Mouse (Mus musculus): ENCODE measurements around the gene Nufip2. TPM values are rescaled to one million over a fixed set of nuclear protein-coding genes. Genes with fewer than 3 reads are reported as not detected.
A peak's percentile ranks its signal among the peaks of the same experiment; 100 is the strongest.

Gene Nufip2
- polyA plus RNA-seq, 1 experiment: 17.2 TPM

GRCm38 (mm10) chr11:77779240-77779639 lies 93.3 kb downstream of the Nufip2 start:
- Histone ChIP-seq H3K27ac (ENCODE audit: insufficient read depth, low read length) (no peak overlapping the region), H3K4me1 (ENCODE audit: control insufficient read depth, insufficient read depth, low read length) (peaks cover 14% of the 10 kb centered on the region), H3K4me3 (ENCODE audit: insufficient read depth, low read length) (no peak overlapping the region)
- no peak for TF ChIP-seq CTCF (IDR thresholded peaks at IDR 0.05; ENCODE audit: extremely low read depth, insufficient read depth, low read length)
- TF ChIP-seq POLR2A (IDR thresholded peaks at IDR 0.05; ENCODE audit: extremely low read depth, insufficient read depth, low read length): no peak

- H3K4me1 ChIP-seq (ENCODE audit: control insufficient read depth, insufficient read depth, low read length): peaks cover 20% of the 10 kb centered on the region
- no peak overlapping the region for H3K27ac ChIP-seq (ENCODE audit: insufficient read depth, low read length)
- H3K4me3 ChIP-seq (ENCODE audit: insufficient read depth, low read length): no peak overlapping the region
- no peak for TF ChIP-seq CTCF (IDR thresholded peaks at IDR 0.05; ENCODE audit: extremely low read depth, insufficient read depth, low read length)
- no peak for TF ChIP-seq POLR2A (IDR thresholded peaks at IDR 0.05; ENCODE audit: extremely low read depth, insufficient read depth, low read length)
Measured at GRCm38 (mm10) chr11:77781088-77781487, 95.1 kb downstream of the Nufip2 start.

GRCm38 (mm10) chr11:77782104-77782815 lies 96.3 kb downstream of the Nufip2 start:
- no peak overlapping the region for H3K27ac ChIP-seq (ENCODE audit: insufficient read depth, low read length)
- no peak for TF ChIP-seq CTCF (IDR thresholded peaks at IDR 0.05; ENCODE audit: extremely low read depth, insufficient read depth, low read length)

GRCm38 (mm10) chr11:77783211-77783746 lies 97.3 kb downstream of the Nufip2 start:
- TF ChIP-seq CTCF (IDR thresholded peaks at IDR 0.05; ENCODE audit: extremely low read depth, insufficient read depth, low read length): no peak
- TF ChIP-seq POLR2A (IDR thresholded peaks at IDR 0.05; ENCODE audit: extremely low read depth, insufficient read depth, low read length): no peak
- H3K4me1 ChIP-seq (ENCODE audit: control insufficient read depth, insufficient read depth, low read length): peaks cover 20% of the 10 kb centered on the region
- no peak overlapping the region for H3K27ac ChIP-seq (ENCODE audit: insufficient read depth, low read length)
- no peak overlapping the region for H3K4me3 ChIP-seq (ENCODE audit: insufficient read depth, low read length)

More at GRCm38 (mm10) chr11:77782104-77782815, 96.3 kb downstream of the Nufip2 start:
- H3K4me1 ChIP-seq (ENCODE audit: control insufficient read depth, insufficient read depth, low read length): peaks cover 20% of the 10 kb centered on the region
- H3K4me3 ChIP-seq (ENCODE audit: insufficient read depth, low read length): no peak overlapping the region

- no peak overlapping the region for H3K4me3 ChIP-seq (ENCODE audit: insufficient read depth, low read length)
- TF ChIP-seq CTCF (IDR thresholded peaks at IDR 0.05; ENCODE audit: extremely low read depth, insufficient read depth, low read length) (peak; percentile 13; the same call in 1 of the 2 replicates), POLR2A (IDR thresholded peaks at IDR 0.05; ENCODE audit: extremely low read depth, insufficient read depth, low read length) (no peak)
- 0 out of 2 replicates have a peak overlapping the region, but pooled peaks have one; percentile 95 for H3K27ac ChIP-seq (ENCODE audit: insufficient read depth, low read length)
- H3K4me1 ChIP-seq (ENCODE audit: control insufficient read depth, insufficient read depth, low read length): peaks cover 20% of the 10 kb centered on the region
Measured at GRCm38 (mm10) chr11:77783747-77784646, 98.0 kb downstream of the Nufip2 start.

GRCm38 (mm10) chr11:77784894-77785293 lies 98.9 kb downstream of the Nufip2 start:
- Histone ChIP-seq H3K27ac (ENCODE audit: insufficient read depth, low read length) (peak overlapping the region; percentile 95; the same call in 1 of the 2 replicates), H3K4me1 (ENCODE audit: control insufficient read depth, insufficient read depth, low read length) (peaks cover 20% of the 10 kb centered on the region), H3K4me3 (ENCODE audit: insufficient read depth, low read length) (no peak overlapping the region)
- no peak for TF ChIP-seq CTCF (IDR thresholded peaks at IDR 0.05; ENCODE audit: extremely low read depth, insufficient read depth, low read length)
- no peak for TF ChIP-seq POLR2A (IDR thresholded peaks at IDR 0.05; ENCODE audit: extremely low read depth, insufficient read depth, low read length)

- TF ChIP-seq CTCF (IDR thresholded peaks at IDR 0.05; ENCODE audit: extremely low read depth, insufficient read depth, low read length): no peak
- TF ChIP-seq POLR2A (IDR thresholded peaks at IDR 0.05; ENCODE audit: extremely low read depth, insufficient read depth, low read length): no peak
- Histone ChIP-seq H3K4me1 (ENCODE audit: control insufficient read depth, insufficient read depth, low read length) (peaks cover 21% of the 10 kb centered on the region), H3K27ac (ENCODE audit: insufficient read depth, low read length) (peak overlapping the region; percentile 95), H3K4me3 (ENCODE audit: insufficient read depth, low read length) (no peak overlapping the region)
Measured at GRCm38 (mm10) chr11:77785396-77785767, 99.4 kb downstream of the Nufip2 start.

GRCm38 (mm10) chr11:77785768-77786561 lies 100.0 kb downstream of the Nufip2 start:
- Histone ChIP-seq H3K4me3 (ENCODE audit: insufficient read depth, low read length) (no peak overlapping the region), H3K27ac (ENCODE audit: insufficient read depth, low read length) (peak overlapping the region; percentile 95), H3K4me1 (ENCODE audit: control insufficient read depth, insufficient read depth, low read length) (peaks cover 24% of the 10 kb centered on the region)
- TF ChIP-seq POLR2A (IDR thresholded peaks at IDR 0.05; ENCODE audit: extremely low read depth, insufficient read depth, low read length): no peak
- TF ChIP-seq CTCF (IDR thresholded peaks at IDR 0.05; ENCODE audit: extremely low read depth, insufficient read depth, low read length): no peak

- Histone ChIP-seq H3K27ac (ENCODE audit: insufficient read depth, low read length) (peak within 1 kb of the TSS; percentile 95), H3K4me1 (ENCODE audit: control insufficient read depth, insufficient read depth, low read length) (peaks cover 30% of the 10 kb centered on the region), H3K4me3 (ENCODE audit: insufficient read depth, low read length) (no peak within 1 kb of the TSS)
- no peak for TF ChIP-seq CTCF (IDR thresholded peaks at IDR 0.05; ENCODE audit: extremely low read depth, insufficient read depth, low read length)
- no peak for TF ChIP-seq POLR2A (IDR thresholded peaks at IDR 0.05; ENCODE audit: extremely low read depth, insufficient read depth, low read length)
Measured at GRCm38 (mm10) chr11:77787707-77788106, 101.8 kb downstream of the Nufip2 start, which contains the start of gene Gm10277. Gene Gm10277, minus strand, starts transcription at chr11:77787747.
